Mouse (Mus musculus): ENCODE results near the gene Rab1a.
"Not testable (repeated sequence)": the region's sequence is repeated elsewhere in the genome, so short reads cannot be mapped to it uniquely, and the experiment has no call there.

Rab1a gene

GRCm38 (mm10) chr11:20217227-20217626 lies 16.0 kb downstream of the Rab1a start:
- no peak for DNase-seq (ENCODE audit: low read depth, low spot score)

GRCm38 (mm10) chr11:20221671-20222070 lies 20.4 kb downstream of the Rab1a start:
- not testable (repeated sequence) for DNase-seq (ENCODE audit: low read depth, low spot score)

GRCm38 (mm10) chr11:20224196-20224595 lies 23.0 kb downstream of the Rab1a start:
- no peak for DNase-seq (ENCODE audit: low read depth, low spot score)

- DNase-seq (ENCODE audit: low read depth, low spot score): no peak
Measured at GRCm38 (mm10) chr11:20225938-20226337, 24.7 kb downstream of the Rab1a start.

GRCm38 (mm10) chr11:20228666-20229065 lies 27.4 kb downstream of the Rab1a start:
- no peak for DNase-seq (ENCODE audit: low read depth, low spot score)

GRCm38 (mm10) chr11:20229311-20229710 lies 28.1 kb downstream of the Rab1a start:
- no peak for DNase-seq (ENCODE audit: low read depth, low spot score)

- no peak for DNase-seq (ENCODE audit: low read depth, low spot score)
Measured at GRCm38 (mm10) chr11:20230286-20230685, 29.1 kb downstream of the Rab1a start.

GRCm38 (mm10) chr11:20231128-20231878 lies 30.1 kb downstream of the Rab1a start:
- no peak for DNase-seq (ENCODE audit: low read depth, low spot score)

GRCm38 (mm10) chr11:20232016-20232755 lies 31.0 kb downstream of the Rab1a start:
- DNase-seq (ENCODE audit: low read depth, low spot score): no peak

GRCm38 (mm10) chr11:20234233-20234632 lies 33.0 kb downstream of the Rab1a start:
- no peak for DNase-seq (ENCODE audit: low read depth, low spot score)

GRCm38 (mm10) chr11:20237018-20237417 lies 35.8 kb downstream of the Rab1a start:
- no peak for DNase-seq (ENCODE audit: low read depth, low spot score)

- DNase-seq (ENCODE audit: low read depth, low spot score): no peak
Measured at GRCm38 (mm10) chr11:20237976-20238375, 36.7 kb downstream of the Rab1a start.

GRCm38 (mm10) chr11:20239279-20239861 lies 38.1 kb downstream of the Rab1a start:
- no peak for DNase-seq (ENCODE audit: low read depth, low spot score)

- DNase-seq (ENCODE audit: low read depth, low spot score): no peak
Measured at GRCm38 (mm10) chr11:20240331-20240730, 39.1 kb downstream of the Rab1a start.

- DNase-seq (ENCODE audit: low read depth, low spot score): no peak
Measured at GRCm38 (mm10) chr11:20241311-20241710, 40.1 kb downstream of the Rab1a start.

GRCm38 (mm10) chr11:20242366-20243056 lies 41.3 kb downstream of the Rab1a start:
- no peak for DNase-seq (ENCODE audit: low read depth, low spot score)

- no peak for DNase-seq (ENCODE audit: low read depth, low spot score)
Measured at GRCm38 (mm10) chr11:20243214-20243913, 42.1 kb downstream of the Rab1a start.

GRCm38 (mm10) chr11:20244336-20245290 lies 43.4 kb downstream of the Rab1a start:
- DNase-seq (ENCODE audit: low read depth, low spot score): no peak

GRCm38 (mm10) chr11:20245316-20245715 lies 44.1 kb downstream of the Rab1a start:
- DNase-seq (ENCODE audit: low read depth, low spot score): peak; percentile 6

- DNase-seq (ENCODE audit: low read depth, low spot score): no peak
Measured at GRCm38 (mm10) chr11:20246616-20247015, 45.4 kb downstream of the Rab1a start.

Data from CD4-positive helper T cell, adult 2 months (primary cell).